Mouse (Mus musculus) liver, adult 2 months (tissue): ENCODE measurements around the gene Rab12.

Experiments used
- CTCF ChIP-seq: fragments of 200-500 bp; IDR thresholded peaks from 2 replicates; pipeline ENCODE4 v1.5.1; 2011; ENCODE audit warnings: low read depth, low read length, control low read depth
- POLR2A ChIP-seq: fragments of 200-500 bp; IDR thresholded peaks from 2 replicates; pipeline ENCODE4 v1.6.1; 2011; ENCODE audit warnings: low read length, control low read depth; ENCODE audit not compliant: insufficient read depth; ENCODE audit errors: extremely low read depth

DNA sequence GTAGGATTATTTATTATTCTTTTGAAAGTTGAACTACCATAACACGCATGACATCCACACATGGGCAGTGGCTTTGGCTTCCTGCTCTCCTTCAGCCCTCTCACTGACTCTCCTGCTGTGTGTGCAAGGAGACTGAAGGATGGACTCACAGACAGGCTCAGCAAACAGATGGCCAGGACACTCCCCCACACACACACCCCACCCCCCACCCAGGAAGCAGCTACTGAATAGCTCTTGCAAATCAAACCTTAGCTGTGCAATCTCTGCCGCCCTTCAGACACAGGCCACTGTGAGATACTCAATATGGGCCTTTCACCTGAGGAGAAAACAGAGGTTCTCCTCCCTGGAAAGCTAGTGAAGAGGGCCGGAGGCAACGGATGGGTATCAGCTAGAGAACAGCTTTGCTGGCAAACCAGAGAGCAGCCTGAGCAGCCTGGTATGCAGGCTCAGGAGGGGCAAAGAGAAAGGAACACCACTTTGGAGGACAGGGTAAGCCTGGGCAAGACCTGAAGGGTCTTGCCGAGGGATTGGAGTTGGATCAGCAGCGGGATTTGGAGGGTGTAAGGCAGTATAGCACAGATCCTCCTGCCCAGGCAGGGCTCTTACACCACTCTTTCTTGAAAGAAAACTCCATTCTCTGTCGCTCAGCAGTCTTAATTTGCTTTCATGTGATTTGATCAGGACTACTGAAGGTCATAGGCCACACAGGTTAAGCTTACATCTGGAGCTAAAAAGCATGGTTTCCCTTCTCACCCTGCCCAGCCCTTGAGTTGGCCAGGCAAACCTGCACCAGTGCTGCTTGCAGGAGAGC is 73.1 kb downstream of the Rab12 start:
- TF ChIP-seq CTCF (no peak), POLR2A (no peak)
